Mouse (Mus musculus) intestine, embryonic 14.5 days (tissue): ENCODE data around the gene Olfml2b. TPM values are rescaled to one million over a fixed set of nuclear protein-coding genes. Genes with fewer than 3 reads are reported as not detected.
A peak's percentile ranks its signal among the peaks of the same experiment; 100 is the strongest.

Source experiments
- ATAC-seq: fragments of 200-750 bp; cut with Nextera tagmentation; replicated peaks from 2 replicates; pipeline ENCODE4 v1.8.0; 2017; ENCODE audit warnings: low read depth, moderate number of reproducible peaks, moderate TSS enrichment, moderate library complexity; ENCODE audit not compliant: low FRiP score, low TSS enrichment
- DNase-seq: peaks from one replicate; pipeline ENCODE4 v3.0.0-alpha.2; 2018; ENCODE audit warnings: low spot score
- H3K27ac ChIP-seq: fragments of 300-500 bp; sonication (generic); 2 replicates; pipeline ENCODE4 v1.5.1; 2014; ENCODE audit warnings: low read depth, mild to moderate bottlenecking, control low read depth
- H3K27me3 ChIP-seq: fragments of 300-500 bp; sonication (generic); replicated peaks from 2 replicates; pipeline ENCODE4 v1.6.1; 2014; ENCODE audit warnings: low read length, control low read depth; ENCODE audit not compliant: control insufficient read depth, insufficient read depth
- H3K36me3 ChIP-seq: fragments of 300-500 bp; sonication (generic); 2 replicates; pipeline ENCODE4 v1.6.1; 2014; ENCODE audit warnings: low read length, control low read depth; ENCODE audit not compliant: control insufficient read depth, insufficient read depth
- H3K4me1 ChIP-seq: fragments of 300-500 bp; sonication (generic); replicated peaks from 2 replicates; pipeline ENCODE4 v1.6.1; 2014; ENCODE audit warnings: low read length, control low read depth, mixed read lengths; ENCODE audit not compliant: control insufficient read depth, insufficient read depth
- H3K4me2 ChIP-seq: fragments of 300-500 bp; sonication (generic); 2 replicates; pipeline ENCODE4 v1.6.1; 2014; ENCODE audit warnings: low read length
- H3K4me3 ChIP-seq: fragments of 300-500 bp; sonication (generic); 2 replicates; pipeline ENCODE4 v1.5.1; 2014; ENCODE audit warnings: low read depth, low read length, control low read depth, mixed read lengths
- H3K9ac ChIP-seq: fragments of 300-500 bp; sonication (generic); 2 replicates; pipeline ENCODE4 v1.6.1; 2014; ENCODE audit warnings: mild to moderate bottlenecking, low read length
- H3K9me3 ChIP-seq: fragments of 300-500 bp; sonication (generic); 2 replicates; pipeline ENCODE4 v1.6.1; 2016; ENCODE audit warnings: low read length, control low read depth; ENCODE audit not compliant: control insufficient read depth
- WGBS: fragments of 180-500 bp; shearing (Covaris S2); extraction: QIAGEN DNeasy Blood & Tissue Kit; methylation state at CpG from one replicate; pipeline ENCODE4 v1.1.7; 2014; 5-methylcytosine and 5-hydroxymethylcytosine counted together
- polyA plus RNA-seq: library from polyadenylated mRNA; unstranded; fragments of >200 nt; fragmentation: Nextera tagmentation; extraction: Ambion mirVana; gene quantifications from 2 replicates; pipeline ENCODE4 v1.2.1, GENCODE M21; 2014

Gene Olfml2b
- polyA plus RNA-seq, result 22.4 and 28.3 TPM in 2 replicates

GRCm38 (mm10) chr1:170644255-170645205 is at the start of gene Olfml2b:
Gene Olfml2b (plus strand): TSS chr1:170644532.
- Histone ChIP-seq H3K27me3 (no peaks in the 10 kb centered on the region), H3K4me3 (peak within 1 kb of the TSS; percentile 51), H3K27ac (peak within 1 kb of the TSS; percentile 5; the same call in 1 of the 2 replicates), H3K9me3 (no peaks in the 10 kb centered on the region), H3K36me3 (no peaks in the 10 kb centered on the region), H3K4me1 (peaks cover 10% of the 10 kb centered on the region; the same call in 1 of the 2 replicates), H3K9ac (peak within 1 kb of the TSS; percentile 44), H3K4me2 (peak within 1 kb of the TSS; percentile 72)
- 15% methylated on average over 49 of the region's 51 CpGs for WGBS
- ATAC-seq (peak; percentile 91), DNase-seq (peak; percentile 80)

GRCm38 (mm10) chr1:170594575-170594974 is 49.8 kb upstream of the Olfml2b start:
- H3K27ac ChIP-seq, result no peak overlapping the region
- DNase-seq (no peak), ATAC-seq (no peak)
- H3K9ac ChIP-seq, result no peak overlapping the region
- H3K4me1 ChIP-seq, result no peaks in the 10 kb centered on the region
- H3K9me3 ChIP-seq, result 0 out of 2 replicates have a peak, but pooled peaks cover 3% of the 10 kb centered on the region
- H3K27me3 ChIP-seq, result no peaks in the 10 kb centered on the region
- no peak overlapping the region for H3K4me3 ChIP-seq
- H3K4me2 ChIP-seq, result no peak overlapping the region
- H3K36me3 ChIP-seq, result no peaks in the 10 kb centered on the region
- 97% methylated on average over 7 of the region's 7 CpGs for WGBS

GRCm38 (mm10) chr1:170605228-170606001 is 38.9 kb upstream of the Olfml2b start:
- 59% methylated on average over 21 of the region's 21 CpGs for WGBS
- H3K4me2 ChIP-seq, result no peak overlapping the region
- H3K4me1 ChIP-seq, result no peaks in the 10 kb centered on the region
- no peaks in the 10 kb centered on the region for H3K27me3 ChIP-seq
- no peaks in the 10 kb centered on the region for H3K9me3 ChIP-seq
- H3K4me3 ChIP-seq, result no peak overlapping the region
- no peak overlapping the region; the same call in 1 of the 2 replicates for H3K27ac ChIP-seq
- no peak for ATAC-seq
- DNase-seq, result no peak
- H3K36me3 ChIP-seq, result no peaks in the 10 kb centered on the region
- no peak overlapping the region for H3K9ac ChIP-seq

DNA sequence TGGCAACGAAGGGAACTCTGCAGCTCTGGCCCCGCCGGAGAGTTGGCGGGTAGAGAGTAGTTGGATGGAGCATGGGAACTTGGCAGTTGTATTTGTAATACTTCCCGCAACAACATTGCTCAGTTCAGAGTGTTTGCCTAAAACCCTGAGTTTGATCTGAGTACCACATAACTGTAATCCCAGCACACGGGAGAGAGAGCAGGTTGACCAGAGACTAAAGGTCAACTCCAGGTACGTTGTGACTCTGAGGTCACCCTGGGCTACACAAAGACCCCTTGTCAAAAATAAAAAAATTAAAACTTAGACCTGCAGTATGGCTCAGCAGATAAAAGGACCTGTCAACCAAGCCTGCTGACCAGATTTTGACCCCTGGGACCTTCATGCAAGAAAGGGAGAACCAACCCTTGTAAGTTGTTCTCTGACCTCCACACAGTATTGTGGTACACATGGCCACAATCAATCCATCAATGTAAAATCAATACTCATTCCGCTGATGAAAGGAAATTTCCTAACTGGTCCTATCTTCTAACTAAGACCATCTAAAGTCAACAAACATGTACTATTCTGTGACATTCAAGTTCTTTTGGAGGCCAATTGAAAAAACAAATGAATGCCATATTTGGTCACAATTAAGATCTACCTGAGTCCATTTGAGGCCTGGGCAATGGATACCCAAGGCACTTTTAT is 37.0 kb upstream of the Olfml2b start:
- Histone ChIP-seq H3K9me3 (no peaks in the 10 kb centered on the region), H3K27me3 (no peaks in the 10 kb centered on the region), H3K4me3 (no peak overlapping the region), H3K4me1 (no peaks in the 10 kb centered on the region), H3K27ac (no peak overlapping the region), H3K36me3 (no peaks in the 10 kb centered on the region), H3K9ac (no peak overlapping the region), H3K4me2 (no peak overlapping the region)
- WGBS, result 92% methylated on average over 8 of the region's 8 CpGs
- no peak for ATAC-seq
- no peak for DNase-seq

- H3K27ac ChIP-seq, result no peak overlapping the region
- H3K4me2 ChIP-seq, result no peak overlapping the region
- 81% methylated on average over 3 of the region's 3 CpGs for WGBS
- H3K27me3 ChIP-seq, result no peaks in the 10 kb centered on the region
- no peaks in the 10 kb centered on the region for H3K4me1 ChIP-seq
- ATAC-seq (no peak), DNase-seq (no peak)
- no peak overlapping the region for H3K9ac ChIP-seq
- H3K36me3 ChIP-seq, result no peaks in the 10 kb centered on the region
- H3K4me3 ChIP-seq, result no peak overlapping the region
- H3K9me3 ChIP-seq, result no peaks in the 10 kb centered on the region
Observed at GRCm38 (mm10) chr1:170608461-170609071, 35.8 kb upstream of the Olfml2b start.

GRCm38 (mm10) chr1:170609872-170610271 is 34.5 kb upstream of the Olfml2b start:
- ATAC-seq (no peak), DNase-seq (no peak)
- WGBS, result 67% methylated on average over 7 of the region's 7 CpGs

GRCm38 (mm10) chr1:170610289-170610688 is 34.0 kb upstream of the Olfml2b start:
- Histone ChIP-seq H3K9ac (no peak overlapping the region), H3K4me3 (no peak overlapping the region), H3K27me3 (no peaks in the 10 kb centered on the region), H3K4me2 (no peak overlapping the region), H3K27ac (no peak overlapping the region), H3K36me3 (no peaks in the 10 kb centered on the region), H3K9me3 (no peaks in the 10 kb centered on the region), H3K4me1 (no peaks in the 10 kb centered on the region)
- ATAC-seq (no peak), DNase-seq (no peak)
- WGBS, result 74% methylated on average over 3 of the region's 3 CpGs

More at GRCm38 (mm10) chr1:170609872-170610271, 34.5 kb upstream of the Olfml2b start:
- Histone ChIP-seq H3K4me3 (no peak overlapping the region), H3K27ac (no peak overlapping the region), H3K4me2 (no peak overlapping the region), H3K4me1 (no peaks in the 10 kb centered on the region), H3K36me3 (no peaks in the 10 kb centered on the region), H3K27me3 (no peaks in the 10 kb centered on the region), H3K9me3 (no peaks in the 10 kb centered on the region), H3K9ac (no peak overlapping the region)

- no peak overlapping the region for H3K4me2 ChIP-seq
- DNase-seq, result no peak
- no peaks in the 10 kb centered on the region for H3K4me1 ChIP-seq
- H3K27ac ChIP-seq, result no peak overlapping the region
- H3K4me3 ChIP-seq, result no peak overlapping the region
- no peaks in the 10 kb centered on the region for H3K36me3 ChIP-seq
- H3K27me3 ChIP-seq, result no peaks in the 10 kb centered on the region
- H3K9ac ChIP-seq, result no peak overlapping the region
- H3K9me3 ChIP-seq, result no peaks in the 10 kb centered on the region
- no peak for ATAC-seq
- 95% methylated on average over 3 of the region's 3 CpGs for WGBS
Observed at GRCm38 (mm10) chr1:170610695-170611094, 33.6 kb upstream of the Olfml2b start.
